Mouse (Mus musculus) lung, postnatal 0 days (tissue): Measurements from ENCODE around the gene Peg3. TPM values are rescaled to one million over a fixed set of nuclear protein-coding genes. Genes with fewer than 3 reads are reported as not detected.

Experiments used
- ATAC-seq: fragments of 200-750 bp; cut with Nextera tagmentation; 2 replicates; pipeline ENCODE4 v1.8.0; 2017; ENCODE audit warnings: moderate library complexity
- DNase-seq: peaks from one replicate; pipeline ENCODE4 v3.0.0-alpha.2; 2016; ENCODE audit warnings: low spot score
- H3K27ac ChIP-seq: fragments of 300-500 bp; sonication (generic); 2 replicates; pipeline ENCODE4 v1.5.1; 2014; ENCODE audit warnings: antibody characterized with exemption, mild to moderate bottlenecking, low read length, mixed read lengths
- H3K27me3 ChIP-seq: fragments of 300-500 bp; sonication (generic); replicated peaks from 2 replicates; pipeline ENCODE4 v1.6.1; 2014; ENCODE audit warnings: low read length, mixed read lengths; ENCODE audit not compliant: insufficient read depth
- H3K36me3 ChIP-seq: fragments of 300-500 bp; sonication (generic); 2 replicates; pipeline ENCODE4 v1.6.1; 2014; ENCODE audit warnings: low read length, mixed read lengths; ENCODE audit not compliant: insufficient read depth
- H3K4me1 ChIP-seq: fragments of 300-500 bp; sonication (generic); 2 replicates; pipeline ENCODE4 v1.6.1; 2014; ENCODE audit warnings: antibody characterized with exemption, low read depth, low read length, mixed read lengths; ENCODE audit not compliant: insufficient read depth
- H3K4me2 ChIP-seq: fragments of 300-500 bp; sonication (generic); replicated peaks from 2 replicates; pipeline ENCODE4 v1.6.1; 2014; ENCODE audit warnings: low read depth, mild to moderate bottlenecking, low read length, moderate library complexity, mixed read lengths
- H3K4me3 ChIP-seq: fragments of 300-500 bp; sonication (generic); 2 replicates; pipeline ENCODE4 v1.5.1; 2014; ENCODE audit warnings: low read depth, low read length
- H3K9ac ChIP-seq: fragments of 300-500 bp; sonication (generic); replicated peaks from 2 replicates; pipeline ENCODE4 v1.6.1; 2014; ENCODE audit warnings: low read depth, mild to moderate bottlenecking
- H3K9me3 ChIP-seq: fragments of 300-500 bp; sonication (generic); 2 replicates; pipeline ENCODE4 v1.6.1; 2016; ENCODE audit warnings: low read length, mixed read lengths
- CTCF ChIP-seq: IDR thresholded peaks from 2 replicates; pipeline ENCODE4 v1.5.1; 2016; ENCODE audit warnings: antibody characterized with exemption, mild to moderate bottlenecking
- EP300 ChIP-seq: IDR thresholded peaks from 2 replicates; pipeline ENCODE4 v1.6.1; 2016; ENCODE audit warnings: antibody characterized with exemption, mild to moderate bottlenecking, control low read depth
- WGBS: fragments of 180-500 bp; shearing (Covaris S2); extraction: QIAGEN DNeasy Blood & Tissue Kit; methylation state at CpG from one replicate; pipeline ENCODE4 v1.1.7; 2014; 5-methylcytosine and 5-hydroxymethylcytosine counted together
- polyA plus RNA-seq: library from polyadenylated mRNA; unstranded; fragments of >200 nt; fragmentation: Nextera tagmentation; extraction: Ambion mirVana; gene quantifications from 2 replicates; pipeline ENCODE4 v1.2.1, GENCODE M21; 2015

The Peg3 gene
- polyA plus RNA-seq, 1 experiment from 2014 or later, result 55.1 TPM

GRCm38 (mm10) chr7:6770286-6770685 is 40.1 kb upstream of the Peg3 start:
- Histone ChIP-seq H3K9ac (no peak overlapping the region), H3K27me3 (no peaks in the 10 kb centered on the region), H3K4me2 (no peak overlapping the region), H3K36me3 (no peaks in the 10 kb centered on the region), H3K4me1 (no peaks in the 10 kb centered on the region), H3K4me3 (no peak overlapping the region), H3K9me3 (no peaks in the 10 kb centered on the region), H3K27ac (no peak overlapping the region; the same call in 1 of the 2 replicates)
- no peak for TF ChIP-seq EP300
- TF ChIP-seq CTCF, result no peak
- DNase-seq (no peak), ATAC-seq (peak; percentile 57)
- 4% methylated on average over 8 of the region's 8 CpGs for WGBS

- Histone ChIP-seq H3K4me2 (no peak overlapping the region), H3K36me3 (no peaks in the 10 kb centered on the region), H3K27ac (no peak overlapping the region), H3K4me3 (no peak overlapping the region), H3K9me3 (no peaks in the 10 kb centered on the region), H3K4me1 (no peaks in the 10 kb centered on the region), H3K9ac (no peak overlapping the region), H3K27me3 (no peaks in the 10 kb centered on the region)
- WGBS, result 41% methylated on average over 5 of the region's 5 CpGs
- no peak for TF ChIP-seq CTCF
- DNase-seq, result peak; percentile 28
- peak; percentile 32; the same call in 1 of the 2 replicates for ATAC-seq
Measured at GRCm38 (mm10) chr7:6765240-6765639, 35.0 kb upstream of the Peg3 start.

- 72% methylated on average over 6 of the region's 6 CpGs for WGBS
- TF ChIP-seq CTCF (no peak), EP300 (no peak)
- no peak overlapping the region for H3K4me3 ChIP-seq
- H3K27ac ChIP-seq, result no peak overlapping the region
- no peaks in the 10 kb centered on the region for H3K36me3 ChIP-seq
- no peak for ATAC-seq
- no peaks in the 10 kb centered on the region for H3K27me3 ChIP-seq
- H3K9ac ChIP-seq, result no peak overlapping the region
- no peak for DNase-seq
- no peaks in the 10 kb centered on the region for H3K4me1 ChIP-seq
- no peaks in the 10 kb centered on the region for H3K9me3 ChIP-seq
- no peak overlapping the region for H3K4me2 ChIP-seq
Measured at GRCm38 (mm10) chr7:6760170-6760569, 29.9 kb upstream of the Peg3 start.

DNA sequence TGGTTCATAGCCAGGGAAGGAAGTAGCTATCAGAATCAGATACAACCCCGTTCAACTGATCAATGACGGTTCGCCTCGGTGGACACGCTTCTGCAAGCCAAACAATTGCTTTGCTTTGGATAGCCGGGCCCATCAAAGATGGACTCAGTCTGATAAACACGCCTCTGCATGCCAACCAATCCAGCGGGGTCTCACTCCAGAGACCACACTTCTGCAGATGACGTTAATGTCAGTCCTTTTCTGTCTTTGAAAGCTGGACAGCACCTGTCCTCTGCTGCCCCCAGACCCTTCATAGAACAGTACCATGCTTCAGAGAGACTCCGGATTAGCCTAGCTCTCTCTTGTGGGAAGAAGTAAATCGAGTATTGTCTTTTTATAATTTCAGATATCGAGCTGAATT is 29.5 kb upstream of the Peg3 start:
- DNase-seq (no peak), ATAC-seq (no peak)
- H3K27ac ChIP-seq, result no peak overlapping the region
- 77% methylated on average over 12 of the region's 12 CpGs for WGBS
- no peaks in the 10 kb centered on the region for H3K9me3 ChIP-seq
- H3K4me2 ChIP-seq, result no peak overlapping the region
- no peak overlapping the region for H3K9ac ChIP-seq
- no peaks in the 10 kb centered on the region for H3K4me1 ChIP-seq
- H3K36me3 ChIP-seq, result no peaks in the 10 kb centered on the region
- TF ChIP-seq EP300 (no peak), CTCF (no peak)
- no peak overlapping the region for H3K4me3 ChIP-seq
- H3K27me3 ChIP-seq, result no peaks in the 10 kb centered on the region

DNA sequence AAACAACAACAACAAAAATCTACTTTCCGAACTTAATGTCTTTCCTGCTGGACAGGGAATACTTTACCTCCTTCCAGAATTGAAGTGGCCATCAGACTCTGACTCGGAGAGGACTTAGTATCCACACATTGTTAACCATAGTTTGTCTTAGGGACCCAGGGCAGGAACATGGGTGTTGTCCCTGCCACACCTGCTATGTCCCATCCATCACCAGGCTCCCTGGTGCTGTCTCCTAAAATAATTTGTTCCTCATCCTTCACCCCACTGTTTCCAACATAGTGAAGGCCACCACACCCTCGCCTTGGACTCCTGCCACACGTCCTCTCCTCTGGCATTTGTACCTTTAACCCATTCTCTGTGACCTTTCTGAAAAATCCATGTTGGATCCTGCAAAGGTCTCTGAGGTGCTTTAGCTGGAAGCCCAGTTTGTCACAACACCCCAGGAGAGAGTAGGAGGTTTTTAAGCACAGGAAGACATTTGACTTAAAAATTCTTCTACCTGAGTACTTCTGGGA is 26.6 kb upstream of the Peg3 start:
- Histone ChIP-seq H3K4me1 (no peaks in the 10 kb centered on the region), H3K36me3 (no peaks in the 10 kb centered on the region), H3K4me2 (no peak overlapping the region), H3K27me3 (no peaks in the 10 kb centered on the region), H3K9me3 (no peaks in the 10 kb centered on the region), H3K9ac (no peak overlapping the region), H3K27ac (no peak overlapping the region), H3K4me3 (no peak overlapping the region)
- WGBS, result 67% methylated on average over 4 of the region's 4 CpGs
- no peak for ATAC-seq
- DNase-seq, result no peak
- TF ChIP-seq EP300 (no peak), CTCF (no peak)

- ATAC-seq (peak; percentile 28), DNase-seq (no peak)
- H3K27ac ChIP-seq, result no peak overlapping the region
- no peak overlapping the region for H3K4me2 ChIP-seq
- H3K36me3 ChIP-seq, result no peaks in the 10 kb centered on the region
- no peaks in the 10 kb centered on the region for H3K9me3 ChIP-seq
- H3K27me3 ChIP-seq, result no peaks in the 10 kb centered on the region
- no peak overlapping the region for H3K9ac ChIP-seq
- H3K4me1 ChIP-seq, result no peaks in the 10 kb centered on the region
- 20% methylated on average over 4 of the region's 4 CpGs for WGBS
- TF ChIP-seq CTCF (no peak), EP300 (no peak)
- H3K4me3 ChIP-seq, result no peak overlapping the region
Measured at GRCm38 (mm10) chr7:6753440-6753839, 23.2 kb upstream of the Peg3 start.

GRCm38 (mm10) chr7:6749196-6749595 is 19.0 kb upstream of the Peg3 start:
- TF ChIP-seq CTCF (no peak), EP300 (no peak)
- H3K27ac ChIP-seq, result no peak overlapping the region
- no peak for DNase-seq
- H3K4me1 ChIP-seq, result no peaks in the 10 kb centered on the region
- ATAC-seq, result no peak
- H3K9ac ChIP-seq, result no peak overlapping the region
- no peak overlapping the region for H3K4me2 ChIP-seq
- 78% methylated on average over 7 of the region's 7 CpGs for WGBS
- H3K9me3 ChIP-seq, result no peaks in the 10 kb centered on the region
- H3K4me3 ChIP-seq, result no peak overlapping the region
- no peaks in the 10 kb centered on the region for H3K27me3 ChIP-seq
- no peaks in the 10 kb centered on the region for H3K36me3 ChIP-seq
